Mouse (Mus musculus): ENCODE data around the gene Dtx2. TPM values are rescaled to one million over a fixed set of nuclear protein-coding genes. Genes with fewer than 3 reads are reported as not detected.
"Not testable (repeated sequence)": the region's sequence is repeated elsewhere in the genome, so short reads cannot be mapped to it uniquely, and the experiment has no call there.

Gene Dtx2
- total RNA-seq, 1 experiment from 2014 or later, result 13.4 TPM

DNA sequence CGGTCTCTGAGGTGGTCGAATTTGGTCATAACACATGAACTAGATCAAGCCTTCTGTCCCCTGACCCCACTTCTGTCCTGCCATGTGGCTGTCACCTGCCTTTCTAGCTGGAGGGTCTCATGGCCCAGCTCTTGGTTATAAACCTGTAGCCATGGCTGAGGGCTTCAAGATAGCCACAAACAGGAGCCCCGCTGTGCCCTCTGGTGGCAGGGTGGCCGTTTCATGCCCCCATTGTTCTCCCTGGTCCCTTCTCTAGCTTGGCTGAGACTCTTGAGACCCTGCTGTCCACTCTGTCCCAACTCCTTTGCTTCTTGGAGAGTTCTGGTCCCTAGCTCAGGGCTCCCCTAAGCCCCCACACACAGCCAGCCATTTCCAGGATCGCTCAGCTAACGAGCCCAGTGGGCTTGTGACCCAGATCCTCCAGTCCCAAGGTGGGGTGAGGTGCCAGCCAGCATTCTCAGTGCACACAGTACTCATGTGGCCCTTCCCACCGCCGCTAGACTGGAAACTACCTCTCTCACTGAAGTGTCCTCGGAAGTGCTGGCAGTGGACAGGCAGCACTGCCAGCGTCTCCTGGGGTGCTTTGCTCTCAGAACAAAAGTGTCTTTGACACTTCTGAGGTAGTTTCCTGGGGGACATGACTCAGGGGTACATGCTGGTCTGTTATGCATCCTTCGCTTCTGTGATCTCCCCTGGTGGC, 33.2 kb downstream of the Dtx2 start:
- DNase-seq, result no peak

- DNase-seq, result no peak
These were observed 40.3 kb downstream of the Dtx2 start for GRCm38 (mm10) chr5:136034868-136035267.

DNA sequence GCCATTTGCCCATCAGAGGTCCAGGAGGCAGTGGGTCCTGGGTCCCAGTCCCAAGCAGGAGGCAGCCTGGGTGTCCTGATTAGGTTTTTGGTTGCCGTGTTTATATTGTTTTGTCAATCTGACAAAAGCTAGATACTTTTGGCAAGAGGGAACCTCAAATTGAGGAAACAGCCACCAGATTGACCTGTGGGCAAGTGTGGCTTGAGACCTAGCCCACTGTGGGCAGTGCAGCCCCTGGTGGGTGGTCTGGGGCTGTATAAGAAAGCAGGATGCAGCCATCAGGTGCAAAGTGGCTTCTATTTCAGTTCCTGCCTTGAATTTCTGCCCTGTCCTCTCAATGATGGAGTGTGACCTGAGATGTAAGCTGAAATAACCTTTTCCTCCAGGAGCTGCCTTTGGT, 40.7 kb downstream of the Dtx2 start:
- no peak for DNase-seq

GRCm38 (mm10) chr5:136036667-136037066, 42.1 kb downstream of the Dtx2 start:
- DNase-seq, result no peak

- no peak for DNase-seq
These were observed 43.9 kb downstream of the Dtx2 start, which contains the start of gene Upk3b for GRCm38 (mm10) chr5:136038258-136039214. Upk3b (plus strand) TSS chr5:136038496.

DNA sequence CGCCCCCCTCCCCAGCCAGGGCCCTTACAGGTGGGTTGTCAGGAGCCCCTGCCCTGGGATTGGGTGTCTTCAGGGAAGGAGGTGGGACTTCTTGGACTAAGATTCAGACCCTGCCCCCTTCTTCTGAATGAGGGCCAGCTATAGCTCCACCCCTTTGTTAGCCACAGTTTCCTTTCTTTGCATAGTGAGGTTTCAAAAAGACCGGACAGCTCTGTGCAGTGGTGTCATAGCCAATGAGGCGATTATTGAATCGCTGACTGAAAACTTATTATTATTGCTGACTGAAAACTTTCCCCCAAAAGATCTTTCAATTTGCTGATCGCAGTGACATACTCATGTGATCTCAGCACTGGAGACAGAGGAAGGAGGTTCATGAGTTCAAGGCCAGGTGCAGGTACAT, 45.6 kb downstream of the Dtx2 start:
- DNase-seq, result no peak

- no peak for DNase-seq
These were observed 46.7 kb downstream of the Dtx2 start for GRCm38 (mm10) chr5:136041260-136041659.

- no peak for DNase-seq
These were observed 47.1 kb downstream of the Dtx2 start for GRCm38 (mm10) chr5:136041666-136042065.

DNA sequence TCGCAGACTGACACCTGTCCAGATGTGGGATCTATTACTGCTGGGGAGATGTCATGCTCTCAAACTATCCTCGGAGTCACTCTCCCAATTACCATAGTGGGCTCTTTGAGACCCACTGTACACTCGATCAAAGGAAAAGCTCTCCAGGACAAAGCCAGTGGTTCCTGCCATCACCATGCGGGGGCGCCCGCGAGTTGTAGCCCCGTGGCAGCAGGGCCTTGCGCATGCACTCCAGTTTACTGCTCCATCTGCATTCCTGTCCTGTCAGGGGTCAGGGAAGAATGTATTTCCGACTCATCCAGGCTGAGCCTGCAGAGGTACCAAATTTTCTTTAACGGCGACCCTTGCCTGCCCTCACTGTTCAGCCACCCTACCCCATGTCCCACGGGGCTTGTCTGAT, 50.3 kb downstream of the Dtx2 start:
- no peak for DNase-seq

- DNase-seq, result no peak
These were observed 50.8 kb downstream of the Dtx2 start for GRCm38 (mm10) chr5:136045408-136045807.

DNA sequence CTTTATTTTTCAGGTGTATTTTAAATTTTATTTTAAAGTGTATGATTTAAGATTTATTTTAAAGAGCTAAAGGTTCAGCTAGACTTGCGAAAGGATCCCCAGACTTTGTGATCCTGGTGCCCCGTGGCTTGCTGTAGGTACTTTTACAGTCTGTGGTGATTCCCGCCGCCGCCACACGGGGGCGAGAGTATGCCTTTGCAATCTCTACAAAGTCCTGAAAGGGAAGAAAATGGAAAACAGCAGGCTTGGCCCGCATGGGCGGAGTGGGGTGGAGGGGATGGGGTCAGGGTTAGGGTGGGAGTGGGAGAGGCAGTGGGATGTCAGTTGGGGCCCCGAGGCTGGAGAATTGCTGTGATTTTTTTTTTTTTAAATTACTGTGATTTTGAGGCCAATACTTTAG, 51.4 kb downstream of the Dtx2 start:
- peak; percentile 88 for DNase-seq

- not testable (repeated sequence) for DNase-seq
These were observed 53.9 kb downstream of the Dtx2 start for GRCm38 (mm10) chr5:136048541-136048940.

DNA sequence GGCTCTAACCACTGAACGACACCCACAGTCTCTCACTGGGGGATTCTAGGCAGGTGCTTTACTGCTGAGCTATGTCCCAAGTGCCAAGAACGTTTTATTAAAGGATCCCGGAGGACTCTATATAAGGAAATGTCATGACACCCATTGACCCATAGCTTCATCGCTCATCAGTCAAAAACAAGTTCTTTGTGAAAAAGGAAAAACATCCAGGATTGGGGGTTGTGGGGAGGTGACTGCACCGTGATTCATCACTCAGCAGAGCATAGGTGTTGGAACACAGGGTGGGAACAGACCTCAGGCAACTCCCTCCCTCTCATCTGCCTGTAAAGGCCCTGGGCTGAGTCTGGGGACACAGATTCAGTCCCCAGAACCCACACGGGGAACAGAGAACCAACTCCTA, 55.3 kb downstream of the Dtx2 start:
- DNase-seq, result no peak

GRCm38 (mm10) chr5:136051231-136052085, 56.9 kb downstream of the Dtx2 start:
- DNase-seq, result peak; percentile 72

DNA sequence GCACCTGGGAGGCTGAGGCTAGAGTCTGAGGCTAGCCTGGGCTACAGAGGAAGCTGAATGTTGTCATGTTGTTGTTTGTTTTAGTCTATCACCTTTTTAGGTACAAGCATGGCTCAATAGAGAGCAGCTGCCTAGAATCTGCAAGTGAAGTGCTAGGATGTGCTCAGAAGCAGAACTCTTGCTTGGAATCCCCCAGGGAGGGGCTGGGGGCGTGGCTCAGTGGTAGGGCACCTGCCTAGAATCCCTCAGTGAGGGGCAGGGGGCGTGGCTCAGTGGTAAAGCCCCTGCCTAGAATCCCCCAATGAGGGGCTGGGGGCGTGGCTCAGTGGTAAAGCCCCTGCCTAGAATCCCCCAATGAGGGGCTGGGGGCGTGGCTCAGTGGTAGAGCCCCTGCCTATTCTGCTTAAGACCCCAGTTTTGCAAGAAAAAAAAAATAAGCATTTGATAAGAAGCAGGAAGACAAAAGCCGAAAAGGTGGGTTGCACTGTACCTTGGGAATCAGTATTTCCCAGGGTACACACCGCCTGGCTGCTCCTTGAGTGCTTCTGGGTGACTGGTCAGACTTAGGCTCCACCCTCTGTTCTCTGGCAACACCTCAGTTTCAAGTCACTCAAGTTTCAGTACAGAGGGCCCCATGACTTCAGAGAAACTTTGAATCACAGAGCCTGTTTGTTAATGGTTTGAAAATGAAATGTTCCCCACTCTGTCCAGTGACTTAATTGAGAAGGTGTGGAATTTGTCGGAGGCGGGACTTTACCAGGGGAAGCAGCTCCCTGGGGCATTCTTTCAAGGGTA, 58.5 kb downstream of the Dtx2 start:
- DNase-seq, result no peak

DNA sequence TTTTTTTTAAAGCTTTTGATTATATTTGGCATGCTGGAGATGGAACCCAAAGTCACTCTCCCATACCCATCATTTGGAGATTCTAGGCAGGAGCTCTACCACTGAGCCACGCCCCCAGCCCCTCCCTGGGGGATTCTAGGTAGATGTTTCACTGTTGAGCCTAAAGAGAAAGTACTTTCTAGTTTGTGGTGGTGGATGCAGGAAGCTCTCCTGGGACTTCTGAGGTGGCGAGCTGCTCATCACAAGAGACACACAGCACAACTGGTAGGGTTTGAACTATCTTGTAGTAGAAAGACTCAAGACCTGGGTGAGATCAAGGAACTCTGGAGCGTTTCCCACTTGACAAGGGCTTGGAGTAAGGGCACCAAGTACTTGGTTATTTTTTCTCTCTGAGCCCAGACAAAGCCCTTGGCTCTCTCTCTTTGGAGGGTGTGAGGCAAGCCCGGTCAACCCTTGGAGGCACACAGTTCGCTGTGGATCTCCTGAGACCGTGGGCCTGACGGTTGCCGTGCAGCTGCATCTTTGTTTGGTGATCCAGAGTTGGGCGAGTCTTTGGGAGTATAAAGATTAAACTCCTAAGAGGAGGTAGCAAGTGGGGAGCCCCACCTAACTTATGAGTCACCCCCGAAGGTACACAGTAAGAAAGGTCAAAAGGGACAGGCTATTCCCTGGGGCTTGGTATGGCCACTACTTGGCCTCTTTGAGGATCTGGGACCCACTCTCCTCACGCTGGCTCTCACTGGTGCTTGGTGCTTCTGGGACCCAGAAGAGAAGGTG, 59.9 kb downstream of the Dtx2 start, which contains the start of gene Upk3bl:
Upk3bl (plus strand) TSS at position 192 of the 777 bp plus-strand sequence.
- DNase-seq, result no peak

DNA sequence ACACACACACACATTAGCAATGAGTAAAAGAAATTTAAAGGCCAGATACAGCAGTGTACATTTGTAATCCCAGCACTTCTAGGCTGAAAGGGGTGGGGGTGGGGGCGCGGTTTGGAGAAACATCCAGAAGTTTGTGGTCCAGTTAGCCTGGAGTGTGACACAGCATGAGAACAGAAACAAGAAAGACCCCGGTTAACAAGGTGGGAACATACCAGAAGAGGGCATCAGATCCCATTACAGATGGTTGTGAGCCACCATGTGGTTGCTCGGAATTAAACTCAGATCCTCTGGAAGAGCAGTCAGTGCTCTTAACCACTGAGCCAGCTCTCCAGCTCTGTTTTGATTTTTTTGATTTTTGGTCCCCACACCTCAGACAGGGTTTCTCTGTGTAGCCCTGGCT, 61.5 kb downstream of the Dtx2 start:
- DNase-seq, result no peak

GRCm38 (mm10) chr5:136057085-136057484, 62.5 kb downstream of the Dtx2 start:
- DNase-seq, result no peak

GRCm38 (mm10) chr5:136061567-136061966, 67.0 kb downstream of the Dtx2 start:
- peak; percentile 83 for DNase-seq

GRCm38 (mm10) chr5:136063920-136064319, 69.3 kb downstream of the Dtx2 start:
- no peak for DNase-seq

All from adrenal gland, postnatal 25 days (tissue).